Mouse (Mus musculus) spleen, adult 2 months (tissue): ENCODE data around the gene Itga7.

Experiments used
- CTCF ChIP-seq: fragments of 200-500 bp; IDR thresholded peaks from 2 replicates; pipeline ENCODE4 v1.5.1; 2011; ENCODE audit warnings: mild to moderate bottlenecking, inconsistent platforms; ENCODE audit not compliant: insufficient read depth, insufficient read length, insufficient replicate concordance; ENCODE audit errors: extremely low read depth
- POLR2A ChIP-seq: fragments of 200-500 bp; IDR thresholded peaks from 2 replicates; pipeline ENCODE4 v1.6.1; 2011; ENCODE audit warnings: low read depth, low read length, inconsistent platforms

DNA sequence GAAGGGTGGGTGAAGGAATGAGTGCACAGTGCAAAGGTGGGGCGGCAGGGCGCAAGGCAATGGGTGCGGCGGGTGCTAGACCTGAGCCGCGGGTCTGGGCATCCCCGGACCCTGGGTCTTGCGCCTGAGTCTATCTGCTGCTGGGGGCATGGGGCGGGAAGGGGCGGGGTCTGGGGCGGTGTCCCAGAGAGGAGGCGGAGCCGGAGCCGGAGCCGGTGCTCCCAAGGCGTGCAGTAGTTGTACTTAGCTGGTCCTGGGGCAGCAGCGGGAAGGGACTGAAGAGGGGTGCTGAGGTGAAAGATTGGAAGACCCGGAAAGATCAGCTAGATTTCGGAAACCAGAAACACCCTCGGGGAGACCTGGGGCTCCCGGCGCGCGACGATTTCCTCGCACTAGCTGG is at the start of gene Itga7:
- TF ChIP-seq POLR2A (no peak), CTCF (no peak)
